Mouse (Mus musculus): ENCODE results near the gene Angptl2. TPM values are rescaled to one million over a fixed set of nuclear protein-coding genes. Genes with fewer than 3 reads are reported as not detected.
A peak's percentile ranks its signal among the peaks of the same experiment; 100 is the strongest.

The Angptl2 gene
- polyA plus RNA-seq, 1 experiment from 2014 or later = 18.1 TPM

GRCm38 (mm10) chr2:33179930-33180630 is 35.8 kb upstream of the Angptl2 start:
- no peaks in the 10 kb centered on the region for H3K27me3 ChIP-seq
- no peaks in the 10 kb centered on the region for H3K9me3 ChIP-seq
- H3K4me2 ChIP-seq = no peak overlapping the region
- no peaks in the 10 kb centered on the region for H3K36me3 ChIP-seq (replicated peaks)
- peaks cover 33% of the 10 kb centered on the region for H3K4me1 ChIP-seq
- no peak overlapping the region for H3K27ac ChIP-seq
- no peak overlapping the region for H3K9ac ChIP-seq
- no peak overlapping the region for H3K4me3 ChIP-seq (replicated peaks)
- 0 out of 2 replicates have a peak, but pooled peaks have one; percentile 9 for ATAC-seq (ENCODE audit: low FRiP score)
- WGBS = 55% methylated on average over 16 of the region's 16 CpGs

- H3K27me3 ChIP-seq = no peaks in the 10 kb centered on the region
- H3K4me1 ChIP-seq = peaks cover 21% of the 10 kb centered on the region
- no peak overlapping the region for H3K27ac ChIP-seq
- H3K4me2 ChIP-seq = no peak overlapping the region
- H3K36me3 ChIP-seq (replicated peaks) = no peaks in the 10 kb centered on the region
- 92% methylated on average over 7 of the region's 7 CpGs for WGBS
- no peaks in the 10 kb centered on the region for H3K9me3 ChIP-seq
- H3K4me3 ChIP-seq (replicated peaks) = no peak overlapping the region
- ATAC-seq (ENCODE audit: low FRiP score) = no peak
- H3K9ac ChIP-seq = no peak overlapping the region
Observed at GRCm38 (mm10) chr2:33183321-33183720, 32.5 kb upstream of the Angptl2 start.

DNA sequence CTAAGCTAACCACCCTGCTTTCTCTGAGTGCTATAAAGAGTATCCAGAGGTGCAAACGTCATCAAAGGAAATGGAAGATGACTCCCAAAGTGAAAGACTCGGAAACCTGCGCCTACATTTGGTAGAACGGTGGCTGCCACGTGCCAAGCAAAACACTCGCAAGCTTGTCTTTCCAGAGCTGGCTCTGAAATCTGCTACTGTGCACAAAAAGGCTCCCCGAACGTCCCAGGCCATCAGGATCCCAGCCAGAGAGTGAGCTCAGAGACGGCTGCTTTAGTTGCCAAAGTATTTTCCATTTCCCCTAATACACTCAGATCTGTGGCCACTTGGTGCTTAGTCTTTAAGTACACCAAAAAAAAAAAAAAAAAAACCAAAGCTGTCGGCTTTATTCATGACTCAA is 31.2 kb upstream of the Angptl2 start:
- Histone ChIP-seq H3K4me2 (no peak overlapping the region), H3K4me1 (peaks cover 8% of the 10 kb centered on the region), H3K27me3 (no peaks in the 10 kb centered on the region), H3K36me3 (replicated peaks) (no peaks in the 10 kb centered on the region), H3K27ac (no peak overlapping the region), H3K9me3 (no peaks in the 10 kb centered on the region), H3K9ac (no peak overlapping the region), H3K4me3 (replicated peaks) (no peak overlapping the region)
- WGBS = 87% methylated on average over 10 of the region's 10 CpGs
- ATAC-seq (ENCODE audit: low FRiP score) = no peak

GRCm38 (mm10) chr2:33185258-33185657 is 30.6 kb upstream of the Angptl2 start:
- ATAC-seq (ENCODE audit: low FRiP score) = no peak
- Histone ChIP-seq H3K27me3 (no peaks in the 10 kb centered on the region), H3K27ac (no peak overlapping the region), H3K4me1 (peaks cover 6% of the 10 kb centered on the region), H3K9me3 (no peaks in the 10 kb centered on the region), H3K4me2 (no peak overlapping the region), H3K4me3 (replicated peaks) (no peak overlapping the region), H3K9ac (no peak overlapping the region), H3K36me3 (replicated peaks) (no peaks in the 10 kb centered on the region)
- WGBS = 79% methylated on average over 7 of the region's 7 CpGs

- Histone ChIP-seq H3K27ac (no peak overlapping the region), H3K27me3 (no peaks in the 10 kb centered on the region), H3K9ac (no peak overlapping the region), H3K4me1 (peaks cover 5% of the 10 kb centered on the region), H3K4me3 (replicated peaks) (no peak overlapping the region), H3K9me3 (no peaks in the 10 kb centered on the region), H3K36me3 (replicated peaks) (no peaks in the 10 kb centered on the region), H3K4me2 (no peak overlapping the region)
- 85% methylated on average over 7 of the region's 7 CpGs for WGBS
- ATAC-seq (ENCODE audit: low FRiP score) = no peak
Observed at GRCm38 (mm10) chr2:33186505-33186904, 29.4 kb upstream of the Angptl2 start.

GRCm38 (mm10) chr2:33187874-33188273 is 28.0 kb upstream of the Angptl2 start:
- Histone ChIP-seq H3K4me1 (peaks cover 5% of the 10 kb centered on the region), H3K9ac (no peak overlapping the region), H3K4me2 (no peak overlapping the region), H3K27ac (no peak overlapping the region), H3K9me3 (no peaks in the 10 kb centered on the region), H3K36me3 (replicated peaks) (no peaks in the 10 kb centered on the region), H3K27me3 (no peaks in the 10 kb centered on the region), H3K4me3 (replicated peaks) (no peak overlapping the region)
- 93% methylated on average over 2 of the region's 2 CpGs for WGBS
- no peak for ATAC-seq (ENCODE audit: low FRiP score)

DNA sequence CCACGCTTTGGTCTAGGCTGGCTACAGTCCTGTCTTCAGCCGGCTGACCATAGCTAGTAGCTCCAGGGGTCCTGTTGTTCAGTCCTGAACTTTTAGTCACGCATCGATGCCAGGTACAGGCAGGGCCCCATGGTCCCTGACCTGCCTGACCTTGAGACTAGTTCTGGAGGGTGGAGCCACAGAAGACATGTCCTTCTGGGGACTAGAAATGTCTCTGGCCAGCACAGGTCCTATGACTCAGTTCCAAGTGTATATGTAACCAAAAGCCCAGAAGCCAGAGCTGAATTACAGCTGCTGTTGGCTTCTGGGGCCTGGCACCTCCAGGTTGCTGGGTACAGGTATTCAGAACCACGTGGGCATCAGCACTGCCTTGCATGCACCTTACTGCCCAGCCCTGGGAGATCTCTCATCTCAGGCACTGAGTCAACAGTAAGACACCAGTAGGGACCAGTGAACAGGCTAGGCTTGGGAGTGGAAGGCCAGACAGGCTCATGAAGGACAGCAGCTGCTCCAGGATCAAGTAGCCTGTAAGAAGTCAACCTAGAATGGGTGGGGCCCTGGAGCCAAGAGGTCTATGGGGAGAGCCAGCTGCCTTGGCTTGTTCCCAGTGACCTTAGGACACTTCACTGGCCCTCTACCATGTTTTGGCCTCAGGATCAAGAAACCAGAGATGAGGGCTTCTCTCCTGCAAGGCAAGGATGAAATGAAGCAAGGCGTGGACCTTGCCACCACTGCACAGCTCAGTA is 26.8 kb upstream of the Angptl2 start:
- Histone ChIP-seq H3K4me2 (no peak overlapping the region), H3K9ac (no peak overlapping the region), H3K36me3 (replicated peaks) (no peaks in the 10 kb centered on the region), H3K27me3 (no peaks in the 10 kb centered on the region), H3K4me1 (peaks cover 5% of the 10 kb centered on the region), H3K27ac (no peak overlapping the region), H3K9me3 (no peaks in the 10 kb centered on the region), H3K4me3 (replicated peaks) (no peak overlapping the region)
- 89% methylated on average over 6 of the region's 6 CpGs for WGBS
- no peak for ATAC-seq (ENCODE audit: low FRiP score)

GRCm38 (mm10) chr2:33189976-33190375 is 25.9 kb upstream of the Angptl2 start:
- H3K27me3 ChIP-seq = no peaks in the 10 kb centered on the region

DNA sequence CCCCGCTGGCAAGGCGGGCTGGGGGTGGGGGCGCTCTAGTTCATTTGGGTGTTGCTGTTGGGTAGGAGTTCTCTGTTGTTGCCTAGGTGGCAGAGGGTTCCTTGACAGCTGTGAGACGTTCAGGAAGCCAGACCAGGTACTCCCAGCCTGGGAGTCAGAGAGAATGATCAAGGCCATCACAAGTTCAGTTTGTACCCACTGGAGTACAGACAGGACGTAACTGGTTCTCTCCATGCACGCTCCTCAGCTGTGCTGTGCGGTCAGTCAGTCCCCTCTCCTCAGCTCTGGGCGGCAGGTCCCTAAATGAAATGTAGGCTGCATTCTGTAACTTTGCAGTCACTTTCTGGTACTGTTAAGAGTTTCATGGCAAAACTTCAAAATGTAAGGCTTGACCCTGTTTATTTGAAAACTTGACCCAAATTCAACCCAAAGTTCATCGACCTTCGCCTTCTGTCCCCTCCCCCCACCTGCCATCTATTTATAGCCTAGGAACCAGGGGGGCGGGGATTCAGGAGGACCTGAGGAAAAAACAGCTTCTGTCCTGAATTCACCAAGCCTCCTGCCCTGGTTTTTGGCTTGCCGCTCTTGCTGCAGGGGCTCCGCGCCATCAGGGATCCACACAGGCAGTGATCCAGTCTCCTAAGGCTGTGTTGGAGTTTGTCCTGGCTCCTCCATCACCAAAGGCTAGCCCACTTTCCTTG is 15.4 kb upstream of the Angptl2 start:
- no peak overlapping the region for H3K9ac ChIP-seq
- ATAC-seq (ENCODE audit: low FRiP score) = no peak
- no peak overlapping the region for H3K4me2 ChIP-seq
- H3K36me3 ChIP-seq (replicated peaks) = no peaks in the 10 kb centered on the region
- no peaks in the 10 kb centered on the region for H3K9me3 ChIP-seq
- H3K4me1 ChIP-seq = peaks cover 18% of the 10 kb centered on the region
- H3K4me3 ChIP-seq (replicated peaks) = no peak overlapping the region
- H3K27ac ChIP-seq = no peak overlapping the region
- 74% methylated on average over 14 of the region's 14 CpGs for WGBS
- no peaks in the 10 kb centered on the region for H3K27me3 ChIP-seq

More at GRCm38 (mm10) chr2:33189976-33190375, 25.9 kb upstream of the Angptl2 start:
- Histone ChIP-seq H3K9ac (no peak overlapping the region), H3K9me3 (no peaks in the 10 kb centered on the region), H3K27ac (no peak overlapping the region), H3K4me3 (replicated peaks) (no peak overlapping the region), H3K4me2 (no peak overlapping the region), H3K4me1 (peaks cover 5% of the 10 kb centered on the region), H3K36me3 (replicated peaks) (no peaks in the 10 kb centered on the region)
- 69% methylated on average over 3 of the region's 3 CpGs for WGBS
- no peak for ATAC-seq (ENCODE audit: low FRiP score)

DNA sequence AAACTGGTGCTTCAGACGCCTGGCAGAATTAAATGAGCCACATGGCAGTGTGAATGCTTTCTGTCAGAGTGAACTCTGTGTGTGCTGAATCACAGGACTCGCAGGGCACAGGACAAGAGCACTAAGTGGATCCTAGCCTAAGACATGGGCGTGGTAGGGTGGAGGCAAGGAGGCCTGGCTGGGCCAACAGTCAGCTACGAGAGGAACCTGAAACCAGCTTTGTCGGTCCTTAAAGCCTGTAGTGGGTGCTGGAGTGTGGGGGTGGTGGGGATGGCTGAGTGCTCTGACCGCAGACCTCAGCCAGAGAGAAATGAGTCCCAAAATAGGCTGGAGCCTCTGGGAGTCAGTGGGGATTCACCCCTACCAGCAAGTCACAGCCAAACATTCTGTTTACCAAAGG is 12.6 kb upstream of the Angptl2 start:
- no peak for ATAC-seq (ENCODE audit: low FRiP score)
- 47% methylated on average over 6 of the region's 6 CpGs for WGBS
- no peak overlapping the region; the same call in 1 of the 2 replicates for H3K9ac ChIP-seq

GRCm38 (mm10) chr2:33204980-33205379 is 10.9 kb upstream of the Angptl2 start:
- Histone ChIP-seq H3K9me3 (no peaks in the 10 kb centered on the region), H3K4me2 (no peak overlapping the region), H3K4me3 (replicated peaks) (no peak overlapping the region), H3K4me1 (peaks cover 35% of the 10 kb centered on the region), H3K27me3 (no peaks in the 10 kb centered on the region), H3K36me3 (replicated peaks) (no peaks in the 10 kb centered on the region), H3K9ac (no peak overlapping the region), H3K27ac (no peak overlapping the region)
- no peak for ATAC-seq (ENCODE audit: low FRiP score)
- 86% methylated on average over 5 of the region's 5 CpGs for WGBS

More for the DNA sequence above, 12.6 kb upstream of the Angptl2 start:
- no peak overlapping the region for H3K4me3 ChIP-seq (replicated peaks)
- peaks cover 35% of the 10 kb centered on the region for H3K4me1 ChIP-seq
- H3K36me3 ChIP-seq (replicated peaks) = no peaks in the 10 kb centered on the region
- no peaks in the 10 kb centered on the region for H3K27me3 ChIP-seq
- H3K4me2 ChIP-seq = no peak overlapping the region
- no peak overlapping the region for H3K27ac ChIP-seq
- H3K9me3 ChIP-seq = no peaks in the 10 kb centered on the region

DNA sequence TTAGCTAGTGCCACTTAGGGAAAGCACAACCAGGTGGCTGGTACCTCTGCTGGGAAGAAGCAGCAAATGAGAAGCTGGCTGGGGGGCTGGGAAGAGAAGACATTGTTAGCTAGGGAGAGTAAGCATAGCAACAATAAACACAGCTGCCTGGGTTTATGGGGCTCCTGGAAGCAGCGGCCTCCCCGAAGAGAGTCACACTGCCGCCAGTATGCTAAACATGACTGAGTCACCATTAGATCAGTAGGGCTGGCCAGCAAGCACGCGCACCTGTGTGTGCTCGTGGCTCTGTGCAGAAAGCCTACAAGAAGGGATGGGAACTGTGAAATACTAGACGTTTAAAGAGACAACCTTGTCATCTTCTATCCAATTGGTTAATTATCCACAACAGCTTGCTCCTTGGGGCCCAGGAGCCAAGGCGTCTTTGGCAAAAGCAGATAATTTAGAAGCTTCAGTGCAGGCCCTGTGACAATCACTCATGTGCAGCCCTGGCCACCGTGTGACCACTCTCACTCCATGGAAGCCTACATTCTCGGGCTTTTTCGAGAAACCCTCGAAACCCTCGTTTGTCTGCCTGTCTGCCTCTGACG is 9.8 kb upstream of the Angptl2 start:
- Histone ChIP-seq H3K9ac (no peak overlapping the region), H3K4me1 (peaks cover 30% of the 10 kb centered on the region), H3K9me3 (no peaks in the 10 kb centered on the region), H3K4me2 (no peak overlapping the region), H3K36me3 (replicated peaks) (no peaks in the 10 kb centered on the region), H3K27me3 (no peaks in the 10 kb centered on the region), H3K27ac (no peak overlapping the region), H3K4me3 (replicated peaks) (no peak overlapping the region)
- no peak for ATAC-seq (ENCODE audit: low FRiP score)
- WGBS = 55% methylated on average over 14 of the region's 14 CpGs
